Mouse (Mus musculus) neutrophil, adult 5-6 weeks (primary cell): ENCODE results near the gene Bach1. TPM values are rescaled to one million over a fixed set of nuclear protein-coding genes. Genes with fewer than 3 reads are reported as not detected.

ENCODE experiments used
- ATAC-seq: fragments of 151-379, 151-347 bp; 2 replicates; pipeline ENCODE4 v1.8.0; 2017; ENCODE audit warnings: mild to moderate bottlenecking, moderate TSS enrichment; ENCODE audit not compliant: insufficient number of reproducible peaks, poor library complexity, low FRiP score, severe bottlenecking; ENCODE audit errors: extremely low read depth
- total RNA-seq: library from RNA; stranded (forward); fragments of 200-1000 nt; gene quantifications from 2 replicates; pipeline ENCODE4 v1.2.3, GENCODE M21; 2017

Gene Bach1
- total RNA-seq, 1 experiment from 2014 or later = 113 TPM

GRCm38 (mm10) chr16:87764668-87765109, 65.9 kb downstream of the Bach1 start:
- no peak for ATAC-seq

- ATAC-seq = no peak
Measured at GRCm38 (mm10) chr16:87765984-87766383, 67.2 kb downstream of the Bach1 start.

- ATAC-seq = no peak
Measured at GRCm38 (mm10) chr16:87770576-87770975, 71.8 kb downstream of the Bach1 start.

GRCm38 (mm10) chr16:87771926-87772325, 73.2 kb downstream of the Bach1 start:
- ATAC-seq = no peak

- no peak for ATAC-seq
Measured at GRCm38 (mm10) chr16:87774398-87774797, 75.7 kb downstream of the Bach1 start.

- no peak for ATAC-seq
Measured at GRCm38 (mm10) chr16:87777373-87777772, 78.6 kb downstream of the Bach1 start.

- no peak for ATAC-seq
Measured at GRCm38 (mm10) chr16:87781637-87782036, 82.9 kb downstream of the Bach1 start.

Other genes with a start within 250 kb of the Bach1 start
- 111 and 147 TPM in 2 replicates for gene Usp16, start 244.2 kb upstream of the Bach1 start, total RNA-seq
- 182 and 194 TPM in 2 replicates for gene Cct8, start 203.1 kb upstream of the Bach1 start, total RNA-seq
- not detected in 2 replicates for gene Map3k7cl, start 145.6 kb upstream of the Bach1 start, total RNA-seq